Mouse (Mus musculus): ENCODE measurements at regions not wholly inside any gene's neighbourhood (a gene's known extent, or its start where the extent isn't known, plus 50 kb on each side); places are given as distances from the start of the nearest gene placed in this dataset.

DNA sequence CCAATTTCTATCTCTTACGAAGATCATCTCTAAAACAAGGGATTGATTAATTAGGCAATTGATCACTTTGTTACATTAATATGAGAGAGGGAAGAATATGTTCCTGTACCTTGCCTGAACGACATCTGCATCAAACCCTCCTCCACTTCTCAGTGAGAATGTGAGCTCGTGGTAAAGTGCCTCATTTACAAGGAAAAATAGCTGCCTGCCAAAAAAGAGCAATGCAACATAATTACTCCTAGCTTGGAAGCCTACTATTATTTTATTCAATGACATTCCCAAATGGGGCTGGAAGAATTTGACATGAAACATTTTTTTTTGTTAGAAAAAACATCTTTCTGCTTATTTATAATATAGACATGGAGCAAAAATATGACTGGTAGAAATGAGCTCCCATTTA is 138.5 kb upstream of the Negr1 start:
- peaks cover 0 to 6% of the 10 kb centered on the region in 2 experiments; a peak in 1 of 4 replicates for H3K4me1 ChIP-seq (ENCODE audit: control insufficient read depth in 1 of 2, insufficient read depth in 2 of 2)
- H3K4me2 ChIP-seq (ENCODE audit: insufficient read depth, low read depth, poor library complexity, severe bottlenecking): no peak overlapping the region
- no peaks in the 10 kb centered on the region for H3K79me2 ChIP-seq (replicated peaks; ENCODE audit: control insufficient read depth, extremely low read depth, insufficient read depth, poor library complexity, severe bottlenecking)
- dilution Hi-C loops (cut with MboI; ENCODE audit: extremely low pct_ligation_motif_present, extremely low pct_unique_long_range_greater_than_20kb, low sequenced_read_pairs): no loop called here
- peaks cover 17% of the 10 kb centered on the region for H3K9me3 ChIP-seq (replicated peaks; ENCODE audit: low read length)
- H3K9ac ChIP-seq (ENCODE audit: insufficient read depth, low read depth): no peak overlapping the region
- H3K4me3 ChIP-seq (replicated peaks in 1 of 3; ENCODE audit: low read depth in 2 of 3, low read length in 2 of 3, poor library complexity in 1 of 3): no peak overlapping the region
- H3K36me3 ChIP-seq (replicated peaks in 1 of 2; ENCODE audit: control insufficient read depth in 1 of 2, insufficient read depth in 1 of 2, low read length in 1 of 2): no peaks in the 10 kb centered on the region
- no peaks in the 10 kb centered on the region for H3K27me3 ChIP-seq (replicated peaks)
- in situ Hi-C loops (cut with MboI; ENCODE audit: low pct_ligation_motif_present, low pct_unique_long_range_greater_than_20kb, low sequenced_read_pairs): no loop called here
- no peak for DNase-seq (ENCODE audit: extremely low read depth)
- H3K27ac ChIP-seq (ENCODE audit: insufficient read depth, low read depth): no peak overlapping the region
- TF ChIP-seq ETS1 (conservative IDR thresholded peaks at IDR 0.05; ENCODE audit: low read depth, low read length): no peak
- no peak for TF ChIP-seq SMC3 (IDR thresholded peaks at IDR 0.05; ENCODE audit: low read depth, low read length)
- no peak for TF ChIP-seq MXI1 (IDR thresholded peaks at IDR 0.05; ENCODE audit: low read depth, low read length)
- no peak for TF ChIP-seq TCF12 (IDR thresholded peaks at IDR 0.05; ENCODE audit: low read depth, low read length)
- no peak for TF ChIP-seq USF1 (IDR thresholded peaks at IDR 0.05; ENCODE audit: low read depth, low read length)
- no peak for TF ChIP-seq CHD1 (IDR thresholded peaks at IDR 0.05; ENCODE audit: low read depth, low read length)
- no peak for TF ChIP-seq IRF4 (IDR thresholded peaks at IDR 0.05; ENCODE audit: low read depth, low read length)
- no peak for TF ChIP-seq E2F4 (IDR thresholded peaks at IDR 0.05; ENCODE audit: insufficient replicate concordance, low read depth, low read length)
- no peak for TF ChIP-seq KAT2A (IDR thresholded peaks at IDR 0.05; ENCODE audit: insufficient replicate concordance, low read length)
- no peak for TF ChIP-seq CTCF (conservative IDR thresholded peaks at IDR 0.05 in 1 of 2, IDR thresholded peaks at IDR 0.05 in 1 of 2; ENCODE audit: low read depth in 2 of 2, low read length in 2 of 2)
- TF ChIP-seq HCFC1 (IDR thresholded peaks at IDR 0.05; ENCODE audit: low read depth, low read length): no peak
- no peak for TF ChIP-seq NELFE (IDR thresholded peaks at IDR 0.05; ENCODE audit: low read depth, low read length)

DNA sequence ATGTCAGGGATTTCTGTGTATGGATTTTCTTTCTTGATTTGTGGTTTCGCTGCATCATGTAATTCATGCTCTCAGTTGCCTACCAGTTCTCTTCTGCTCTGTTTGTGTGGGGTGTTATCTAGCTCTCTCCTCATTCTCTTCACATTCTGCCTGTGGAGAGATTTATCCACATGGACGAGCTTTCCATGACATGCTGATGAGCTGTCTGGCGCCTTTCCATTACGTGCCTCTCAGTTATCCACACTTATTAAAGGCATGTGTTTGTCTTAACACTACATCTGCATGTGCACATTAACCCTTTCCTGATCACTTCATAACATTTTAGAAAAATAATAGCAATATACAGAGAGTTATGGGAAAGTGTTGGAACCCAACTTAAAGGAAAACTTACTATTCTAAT is 106.6 kb upstream of the Negr1 start:
- no peak for DNase-seq (ENCODE audit: extremely low read depth)
- H3K4me2 ChIP-seq (ENCODE audit: insufficient read depth, low read depth, poor library complexity, severe bottlenecking): no peak overlapping the region

DNA sequence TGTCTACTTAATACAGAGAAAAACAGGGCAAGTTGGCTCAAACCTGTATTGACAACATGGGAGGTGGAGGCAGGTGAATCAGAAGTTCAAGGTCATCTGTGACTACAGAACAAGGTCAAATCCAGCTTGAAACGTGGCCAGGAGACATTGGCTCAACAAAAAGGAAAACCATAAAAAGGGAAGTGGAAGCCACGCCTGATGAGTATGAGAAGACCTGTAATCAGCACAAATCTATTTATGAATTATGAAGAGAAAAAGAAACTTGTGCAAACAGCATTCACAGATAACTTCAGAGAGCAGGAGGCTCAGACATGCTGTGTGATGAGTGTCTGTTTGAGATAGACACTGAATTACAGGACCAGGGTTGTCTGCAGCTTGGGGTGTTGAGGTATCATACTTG is 98.3 kb upstream of the Negr1 start:
- dilution Hi-C loops (cut with MboI; ENCODE audit: extremely low pct_ligation_motif_present, extremely low pct_unique_long_range_greater_than_20kb, low sequenced_read_pairs): no loop called here

More for the DNA sequence above, 106.6 kb upstream of the Negr1 start:
- no peak overlapping the region for H3K27ac ChIP-seq (ENCODE audit: insufficient read depth, low read depth)
- H3K4me1 ChIP-seq (ENCODE audit: control insufficient read depth in 1 of 2, insufficient read depth in 2 of 2): no peaks in the 10 kb centered on the region
- in situ Hi-C loops (cut with MboI; ENCODE audit: low pct_ligation_motif_present, low pct_unique_long_range_greater_than_20kb, low sequenced_read_pairs) (no loop called here), dilution Hi-C loops (cut with MboI; ENCODE audit: extremely low pct_ligation_motif_present, extremely low pct_unique_long_range_greater_than_20kb, low sequenced_read_pairs) (no loop called here)
- H3K27me3 ChIP-seq (replicated peaks): no peaks in the 10 kb centered on the region
- peaks cover 27% of the 10 kb centered on the region for H3K9me3 ChIP-seq (replicated peaks; ENCODE audit: low read length)
- no peaks in the 10 kb centered on the region for H3K36me3 ChIP-seq (replicated peaks in 1 of 2; ENCODE audit: control insufficient read depth in 1 of 2, insufficient read depth in 1 of 2, low read length in 1 of 2)
- no peak overlapping the region for H3K9ac ChIP-seq (ENCODE audit: insufficient read depth, low read depth)
- TF ChIP-seq POLR2A (IDR thresholded peaks at IDR 0.05; ENCODE audit: low read depth, low read length) (no peak), RCOR1 (conservative IDR thresholded peaks at IDR 0.05; ENCODE audit: low read depth, low read length) (no peak), RAD21 (IDR thresholded peaks at IDR 0.05; ENCODE audit: low read depth, low read length) (no peak), MEF2A (IDR thresholded peaks at IDR 0.05; ENCODE audit: borderline replicate concordance, low read depth, low read length) (no peak), KAT2A (IDR thresholded peaks at IDR 0.05; ENCODE audit: insufficient replicate concordance, low read length) (no peak), POLR2AphosphoS2 (IDR thresholded peaks at IDR 0.05; ENCODE audit: low read depth, low read length) (no peak)
- no peak overlapping the region for H3K4me3 ChIP-seq (replicated peaks in 1 of 3; ENCODE audit: low read depth in 2 of 3, low read length in 2 of 3, poor library complexity in 1 of 3)
- no peaks in the 10 kb centered on the region for H3K79me2 ChIP-seq (replicated peaks; ENCODE audit: control insufficient read depth, extremely low read depth, insufficient read depth, poor library complexity, severe bottlenecking)

More for the DNA sequence above, 98.3 kb upstream of the Negr1 start:
- in situ Hi-C loops (cut with MboI; ENCODE audit: low pct_ligation_motif_present, low pct_unique_long_range_greater_than_20kb, low sequenced_read_pairs): no loop called here
- no peaks in the 10 kb centered on the region for H3K36me3 ChIP-seq (replicated peaks in 1 of 2; ENCODE audit: control insufficient read depth in 1 of 2, insufficient read depth in 1 of 2, low read length in 1 of 2)
- no peak overlapping the region for H3K27ac ChIP-seq (ENCODE audit: insufficient read depth, low read depth)
- TF ChIP-seq USF1 (IDR thresholded peaks at IDR 0.05; ENCODE audit: low read depth, low read length): no peak
- TF ChIP-seq TCF12 (IDR thresholded peaks at IDR 0.05; ENCODE audit: low read depth, low read length): no peak
- TF ChIP-seq NRF1 (IDR thresholded peaks at IDR 0.05; ENCODE audit: low read depth, low read length): no peak
- TF ChIP-seq MXI1 (IDR thresholded peaks at IDR 0.05; ENCODE audit: low read depth, low read length): no peak
- no peak for TF ChIP-seq SMC3 (IDR thresholded peaks at IDR 0.05; ENCODE audit: low read depth, low read length)
- TF ChIP-seq CHD1 (IDR thresholded peaks at IDR 0.05; ENCODE audit: low read depth, low read length): no peak
- TF ChIP-seq SIN3A (IDR thresholded peaks at IDR 0.05; ENCODE audit: low read length): no peak
- TF ChIP-seq E2F4 (IDR thresholded peaks at IDR 0.05; ENCODE audit: insufficient replicate concordance, low read depth, low read length): no peak
- TF ChIP-seq ZNF384 (IDR thresholded peaks at IDR 0.05; ENCODE audit: low read depth, low read length): no peak
- TF ChIP-seq CTCF (conservative IDR thresholded peaks at IDR 0.05 in 1 of 2, IDR thresholded peaks at IDR 0.05 in 1 of 2; ENCODE audit: low read depth in 2 of 2, low read length in 2 of 2): no peak
- TF ChIP-seq BHLHE40 (IDR thresholded peaks at IDR 0.05; ENCODE audit: low read depth, low read length): no peak
- no peak overlapping the region for H3K4me2 ChIP-seq (ENCODE audit: insufficient read depth, low read depth, poor library complexity, severe bottlenecking)
- H3K9me3 ChIP-seq (replicated peaks; ENCODE audit: low read length): peaks cover 24% of the 10 kb centered on the region
- H3K27me3 ChIP-seq (replicated peaks): no peaks in the 10 kb centered on the region
- no peak overlapping the region for H3K9ac ChIP-seq (ENCODE audit: insufficient read depth, low read depth)
- no peaks in the 10 kb centered on the region for H3K79me2 ChIP-seq (replicated peaks; ENCODE audit: control insufficient read depth, extremely low read depth, insufficient read depth, poor library complexity, severe bottlenecking)
- H3K4me1 ChIP-seq (ENCODE audit: control insufficient read depth in 1 of 2, insufficient read depth in 2 of 2): peaks cover 0 to 5% of the 10 kb centered on the region in 2 experiments; a peak in 1 of 4 replicates
- DNase-seq (ENCODE audit: extremely low read depth): peak; percentile 20
- no peak overlapping the region for H3K4me3 ChIP-seq (replicated peaks in 1 of 3; ENCODE audit: low read depth in 2 of 3, low read length in 2 of 3, poor library complexity in 1 of 3)

Measured in CH12.LX (cell line).